Mouse (Mus musculus) midbrain, embryonic 11.5 days (tissue): ENCODE measurements around the gene Gm9774. TPM values are rescaled to one million over a fixed set of nuclear protein-coding genes. Genes with fewer than 3 reads are reported as not detected.

ENCODE experiments used
- ATAC-seq: fragments of 200-750 bp; cut with Nextera tagmentation; 2 replicates; pipeline ENCODE4 v1.8.0; 2017; ENCODE audit warnings: moderate TSS enrichment, moderate library complexity; ENCODE audit not compliant: low FRiP score
- DNase-seq: peaks from one replicate; pipeline ENCODE4 v3.0.0; 2015; ENCODE audit warnings: low spot score; ENCODE audit errors: missing footprints
- H3K27ac ChIP-seq: fragments of 300-500 bp; sonication (generic); 2 replicates; pipeline ENCODE4 v1.5.1; 2014; ENCODE audit warnings: low read depth, low read length
- H3K27me3 ChIP-seq: fragments of 300-500 bp; sonication (generic); 2 replicates; pipeline ENCODE4 v1.6.1; 2014; ENCODE audit warnings: mild to moderate bottlenecking, low read length, moderate library complexity, mixed read lengths; ENCODE audit not compliant: control insufficient read depth, insufficient read depth
- H3K36me3 ChIP-seq: fragments of 300-500 bp; sonication (generic); 2 replicates; pipeline ENCODE4 v1.6.1; 2014; ENCODE audit warnings: mild to moderate bottlenecking, low read length, moderate library complexity, mixed read lengths; ENCODE audit not compliant: control insufficient read depth, insufficient read depth
- H3K4me1 ChIP-seq: fragments of 300-500 bp; sonication (generic); 2 replicates; pipeline ENCODE4 v1.6.1; 2014; ENCODE audit warnings: low read length; ENCODE audit not compliant: control insufficient read depth, insufficient read depth
- H3K4me2 ChIP-seq: fragments of 300-500 bp; sonication (generic); 2 replicates; pipeline ENCODE4 v1.6.1; 2014; ENCODE audit warnings: mild to moderate bottlenecking, moderate library complexity
- H3K4me3 ChIP-seq: fragments of 300-500 bp; sonication (generic); 2 replicates; pipeline ENCODE4 v1.5.1; 2014; ENCODE audit warnings: low read depth, low read length
- H3K9ac ChIP-seq: fragments of 300-500 bp; sonication (generic); 2 replicates; pipeline ENCODE4 v1.6.1; 2014; ENCODE audit warnings: low read length
- H3K9me3 ChIP-seq: fragments of 300-500 bp; sonication (generic); 2 replicates; pipeline ENCODE4 v1.6.1; 2016; ENCODE audit warnings: low read length; ENCODE audit not compliant: control insufficient read depth
- WGBS: fragments of 180-500 bp; shearing (Covaris S2); extraction: QIAGEN DNeasy Blood & Tissue Kit; methylation state at CpG from one replicate; pipeline ENCODE4 v1.1.7; 2014; 5-methylcytosine and 5-hydroxymethylcytosine counted together
- polyA plus RNA-seq: library from polyadenylated mRNA; unstranded; fragments of >200 nt; fragmentation: Nextera tagmentation; extraction: Ambion mirVana; gene quantifications from 2 replicates; pipeline ENCODE4 v1.2.1, GENCODE M21; 2014

Gene Gm9774
- 6.5 and 6.8 TPM in 2 replicates for polyA plus RNA-seq

DNA sequence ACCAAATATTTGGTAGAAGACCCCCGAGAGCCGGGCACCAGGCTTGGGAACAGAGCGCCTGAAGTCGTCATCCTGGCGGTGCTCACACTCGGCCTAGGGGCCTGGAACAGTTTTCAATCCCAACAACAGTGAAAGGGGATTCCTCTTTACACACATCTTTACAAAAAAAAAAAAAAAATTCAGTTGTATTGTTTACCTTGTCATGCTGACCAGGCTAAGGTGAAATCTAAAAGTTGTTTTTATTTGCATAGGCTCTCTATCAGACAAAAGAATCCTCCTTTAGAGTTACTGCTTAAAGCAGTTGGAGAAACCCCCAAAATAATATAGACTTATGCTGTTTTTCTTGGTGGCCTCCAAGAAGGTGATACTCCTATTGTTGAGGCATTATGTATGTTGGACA is at the start of gene Gm9774:
Gene Gm9774 (minus strand): TSS at position 101 of the 400 bp plus-strand sequence.
- WGBS: 95% methylated on average over 6 of the region's 6 CpGs
- H3K4me1 ChIP-seq: no peaks in the 10 kb centered on the region
- no peaks in the 10 kb centered on the region for H3K27me3 ChIP-seq
- no peak within 1 kb of the TSS for H3K4me2 ChIP-seq
- ATAC-seq (no peak), DNase-seq (no peak)
- H3K27ac ChIP-seq: no peak within 1 kb of the TSS
- H3K4me3 ChIP-seq: no peak within 1 kb of the TSS
- no peaks in the 10 kb centered on the region for H3K36me3 ChIP-seq
- no peak within 1 kb of the TSS for H3K9ac ChIP-seq
- H3K9me3 ChIP-seq: no peaks in the 10 kb centered on the region

DNA sequence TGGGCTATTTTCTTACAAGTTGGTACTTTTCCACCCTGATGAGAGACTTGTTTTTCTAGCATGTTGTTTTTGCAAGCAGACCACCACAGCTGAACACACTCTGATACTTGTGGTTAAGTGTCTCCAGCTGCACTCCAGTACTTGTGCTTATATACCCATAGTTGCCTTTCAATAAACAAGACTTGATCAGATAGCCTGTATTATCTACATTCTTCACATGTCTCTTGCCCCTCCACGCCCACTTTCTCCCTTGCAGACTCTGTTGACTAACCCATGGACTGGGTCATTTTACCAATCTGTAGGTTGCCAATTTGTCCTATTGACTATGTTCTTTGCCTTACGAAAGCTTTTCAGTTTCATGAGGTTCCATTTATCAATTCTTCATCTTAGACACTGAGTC is 40.9 kb upstream of the Gm9774 start:
- no peak for ATAC-seq
- Histone ChIP-seq H3K4me3 (no peak overlapping the region), H3K27ac (no peak overlapping the region), H3K4me1 (no peaks in the 10 kb centered on the region), H3K27me3 (no peaks in the 10 kb centered on the region), H3K9ac (no peak overlapping the region), H3K9me3 (no peaks in the 10 kb centered on the region), H3K36me3 (no peaks in the 10 kb centered on the region), H3K4me2 (no peak overlapping the region)
- no peak for DNase-seq
- WGBS: 88% methylated on average over 2 of the region's 2 CpGs

DNA sequence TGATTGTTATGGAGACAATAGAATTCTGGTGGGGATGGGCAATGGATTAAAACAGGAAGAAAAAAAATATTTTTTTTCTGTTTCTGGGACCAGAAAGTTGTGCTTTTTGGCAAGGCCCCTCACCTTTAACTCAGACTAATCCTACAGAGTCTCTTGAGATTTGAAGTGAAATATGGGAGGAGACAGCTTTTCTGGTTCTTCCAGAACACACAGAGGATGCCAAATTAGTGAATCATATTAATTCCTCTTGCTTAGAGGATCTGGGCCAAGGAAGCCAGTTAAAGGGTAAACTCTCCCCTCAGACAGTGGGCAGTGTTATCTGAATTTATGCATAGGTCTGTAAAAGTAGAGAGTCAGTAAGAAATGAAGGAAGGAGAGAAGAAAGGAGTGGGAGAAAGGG is 38.2 kb upstream of the Gm9774 start:
- Histone ChIP-seq H3K4me3 (no peak overlapping the region), H3K4me1 (no peaks in the 10 kb centered on the region), H3K9ac (no peak overlapping the region), H3K36me3 (no peaks in the 10 kb centered on the region), H3K27me3 (no peaks in the 10 kb centered on the region), H3K27ac (no peak overlapping the region), H3K4me2 (no peak overlapping the region), H3K9me3 (no peaks in the 10 kb centered on the region)
- DNase-seq (no peak), ATAC-seq (no peak)

DNA sequence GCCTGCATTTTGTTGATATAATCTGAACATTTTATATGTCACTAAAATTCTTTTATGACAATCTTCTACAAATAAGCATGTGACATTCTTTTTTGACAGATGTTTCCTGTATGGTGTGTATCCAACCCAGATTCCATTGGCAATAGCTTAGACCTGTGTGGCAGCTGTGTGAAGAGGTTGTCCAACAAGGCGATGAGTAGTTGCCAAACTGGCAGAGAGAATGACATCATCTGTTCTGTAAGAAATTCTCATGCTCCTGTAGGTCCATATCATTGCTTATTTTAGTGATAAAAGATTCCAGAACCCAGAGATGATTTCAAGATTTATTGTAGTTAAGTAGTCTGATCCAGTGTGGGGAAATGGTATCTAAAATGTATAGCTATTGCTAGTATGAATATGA is 37.4 kb upstream of the Gm9774 start:
- H3K4me2 ChIP-seq: no peak overlapping the region
- ATAC-seq: no peak
- H3K9me3 ChIP-seq: no peaks in the 10 kb centered on the region
- no peak overlapping the region for H3K27ac ChIP-seq
- H3K9ac ChIP-seq: no peak overlapping the region
- no peaks in the 10 kb centered on the region for H3K27me3 ChIP-seq
- WGBS: 88% methylated on average over 1 of the region's 1 CpGs
- no peaks in the 10 kb centered on the region for H3K36me3 ChIP-seq
- no peak for DNase-seq
- no peak overlapping the region for H3K4me3 ChIP-seq
- H3K4me1 ChIP-seq: no peaks in the 10 kb centered on the region

DNA sequence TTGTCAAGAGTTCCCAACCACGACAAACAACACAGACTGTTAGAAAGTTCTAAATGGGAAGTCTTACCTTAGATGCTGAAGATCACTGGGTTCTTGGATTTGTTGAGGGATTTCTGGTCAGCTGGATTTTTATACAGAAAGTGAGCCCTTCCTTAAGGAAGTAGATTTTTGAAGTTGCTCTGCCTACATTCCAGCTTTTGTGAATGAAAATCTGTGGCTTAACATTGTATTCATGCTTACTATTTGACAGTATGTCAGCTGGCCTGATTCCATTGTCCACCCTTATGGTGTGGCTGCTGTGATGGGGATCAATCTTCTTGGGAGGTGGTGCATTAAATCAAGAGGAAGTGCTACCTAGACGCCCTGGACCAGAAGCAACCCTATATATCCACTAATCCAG is 29.4 kb upstream of the Gm9774 start, which contains the start of gene Sprr3:
Gene Sprr3 (minus strand): TSS at position 101 of the 400 bp plus-strand sequence.
- Histone ChIP-seq H3K27me3 (no peaks in the 10 kb centered on the region), H3K27ac (no peak within 1 kb of the TSS), H3K4me1 (no peaks in the 10 kb centered on the region), H3K9me3 (no peaks in the 10 kb centered on the region), H3K9ac (no peak within 1 kb of the TSS), H3K4me2 (no peak within 1 kb of the TSS), H3K36me3 (no peaks in the 10 kb centered on the region), H3K4me3 (no peak within 1 kb of the TSS)
- WGBS: 72% methylated on average over 2 of the region's 2 CpGs
- DNase-seq (no peak), ATAC-seq (no peak)

DNA sequence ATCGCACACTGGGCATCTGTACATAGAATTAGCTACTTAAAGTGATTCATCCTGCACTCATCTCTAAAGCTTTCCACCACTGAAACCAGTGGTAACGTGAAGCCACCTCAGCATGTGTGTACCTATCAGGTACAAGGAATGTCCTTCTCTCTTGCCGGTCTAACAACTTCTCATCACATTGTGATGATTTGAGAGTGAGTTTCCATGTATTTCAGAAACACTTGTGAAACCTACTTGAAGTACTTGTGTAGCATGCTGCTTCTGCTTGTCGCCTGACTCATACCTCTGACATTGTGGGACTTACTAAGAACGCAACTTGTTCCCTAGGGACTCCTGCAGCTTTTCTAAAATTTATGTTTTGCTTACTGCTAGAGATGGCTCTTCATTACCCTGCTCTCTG is 25.9 kb upstream of the Gm9774 start:
- WGBS: 87% methylated on average over 5 of the region's 5 CpGs
- H3K4me2 ChIP-seq: no peak overlapping the region
- no peaks in the 10 kb centered on the region for H3K4me1 ChIP-seq
- H3K9me3 ChIP-seq: no peaks in the 10 kb centered on the region
- no peaks in the 10 kb centered on the region for H3K36me3 ChIP-seq
- no peak for ATAC-seq
- no peak overlapping the region for H3K27ac ChIP-seq
- H3K9ac ChIP-seq: no peak overlapping the region
- no peak for DNase-seq
- no peak overlapping the region for H3K4me3 ChIP-seq
- no peaks in the 10 kb centered on the region for H3K27me3 ChIP-seq

DNA sequence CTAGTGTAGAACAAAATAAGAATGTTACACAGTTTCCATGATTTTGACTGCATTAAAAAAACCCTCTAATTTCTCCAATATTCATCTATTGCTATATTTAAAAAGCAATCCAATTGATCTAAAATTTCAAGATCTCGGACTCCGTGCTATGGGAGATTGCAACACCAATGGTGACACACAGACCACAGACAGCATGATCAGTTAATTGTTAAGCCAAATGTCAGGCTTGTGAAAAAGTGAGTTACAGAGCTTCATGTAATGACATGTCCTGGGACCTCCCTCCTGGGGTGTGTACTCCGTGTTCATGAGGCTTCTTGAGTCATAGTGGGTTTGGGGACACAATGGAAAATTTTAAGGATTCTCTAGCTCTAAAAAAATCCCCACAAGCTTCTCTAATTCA is 11.0 kb upstream of the Gm9774 start:
- Histone ChIP-seq H3K4me2 (no peak overlapping the region), H3K4me3 (no peak overlapping the region), H3K9me3 (no peaks in the 10 kb centered on the region), H3K27ac (no peak overlapping the region), H3K9ac (no peak overlapping the region), H3K4me1 (no peaks in the 10 kb centered on the region), H3K27me3 (no peaks in the 10 kb centered on the region), H3K36me3 (no peaks in the 10 kb centered on the region)
- WGBS: 90% methylated on average over 3 of the region's 3 CpGs
- no peak for ATAC-seq
- no peak for DNase-seq

DNA sequence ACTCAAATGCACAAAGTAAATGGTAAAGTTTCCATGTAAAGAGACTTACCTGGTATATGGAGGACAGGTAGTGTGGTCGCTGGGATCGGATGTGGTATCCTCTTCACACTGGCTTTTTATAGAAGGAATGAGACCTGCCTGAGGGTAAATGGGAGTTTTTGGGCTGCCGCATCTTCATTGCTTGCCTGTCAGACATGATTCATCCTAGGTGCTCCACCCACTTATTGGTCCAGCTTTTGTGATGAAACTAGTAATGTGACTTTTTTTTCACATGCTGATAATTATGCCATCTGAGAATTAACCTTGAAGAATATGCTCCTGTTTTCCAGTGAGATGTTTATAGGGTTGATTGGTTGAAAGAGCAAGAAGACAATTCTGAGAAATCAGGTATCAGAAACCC is 9.5 kb upstream of the Gm9774 start, which contains the start of gene Sprr1b:
Gene Sprr1b (minus strand): TSS at position 101 of the 400 bp plus-strand sequence.
- H3K27ac ChIP-seq: no peak within 1 kb of the TSS
- no peaks in the 10 kb centered on the region for H3K4me1 ChIP-seq
- WGBS: 96% methylated on average over 3 of the region's 3 CpGs
- no peaks in the 10 kb centered on the region for H3K27me3 ChIP-seq
- DNase-seq (no peak), ATAC-seq (no peak)
- no peak within 1 kb of the TSS for H3K9ac ChIP-seq
- no peak within 1 kb of the TSS for H3K4me2 ChIP-seq
- no peak within 1 kb of the TSS for H3K4me3 ChIP-seq
- H3K36me3 ChIP-seq: no peaks in the 10 kb centered on the region
- H3K9me3 ChIP-seq: no peaks in the 10 kb centered on the region

DNA sequence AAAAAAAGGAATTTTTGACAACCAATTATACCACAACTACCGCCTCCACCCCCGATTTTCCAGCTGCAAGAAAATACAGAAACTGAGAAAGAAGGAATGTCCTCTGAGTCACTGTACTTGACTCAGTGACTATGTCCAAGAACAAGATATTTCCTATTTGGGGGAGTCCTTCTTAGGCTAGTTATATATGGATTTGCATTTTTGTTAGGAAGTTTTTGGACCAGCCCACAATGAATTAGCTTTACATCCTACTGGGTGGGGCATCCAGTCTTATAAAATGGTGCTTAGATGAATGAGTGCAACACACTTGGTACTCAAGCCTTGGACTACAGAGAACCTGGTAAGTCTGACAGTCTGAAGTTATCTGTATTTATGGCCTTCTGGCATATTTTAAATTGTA is 3.1 kb upstream of the Gm9774 start, which contains the start of gene Sprr2k:
Gene Sprr2k (plus strand): TSS at position 301 of the 400 bp plus-strand sequence.
- Histone ChIP-seq H3K27ac (no peak within 1 kb of the TSS), H3K4me3 (no peak within 1 kb of the TSS), H3K9ac (no peak within 1 kb of the TSS), H3K4me2 (no peak within 1 kb of the TSS), H3K9me3 (no peaks in the 10 kb centered on the region), H3K36me3 (no peaks in the 10 kb centered on the region), H3K27me3 (no peaks in the 10 kb centered on the region), H3K4me1 (no peaks in the 10 kb centered on the region)
- no peak for DNase-seq
- 94% methylated on average over 2 of the region's 2 CpGs for WGBS
- no peak for ATAC-seq

DNA sequence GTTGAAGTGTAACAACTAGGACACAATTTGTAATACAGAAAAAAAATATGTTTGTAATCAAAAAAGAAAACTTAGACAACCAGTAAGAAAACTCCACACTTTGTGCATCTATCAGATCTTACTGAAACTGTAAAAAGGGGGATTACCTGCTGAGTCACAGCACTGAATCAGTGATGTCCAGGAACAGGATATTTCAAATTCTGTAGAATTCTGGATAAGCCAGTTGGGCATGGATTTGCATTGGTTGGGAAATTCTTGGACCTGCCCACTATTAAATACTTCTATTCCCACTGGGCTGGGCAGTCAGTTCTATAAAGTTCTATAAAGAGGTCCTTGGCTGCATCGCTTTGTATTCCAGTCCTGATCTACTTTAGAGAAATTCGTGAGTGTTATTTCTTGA is 11.4 kb downstream of the Gm9774 start, which contains the start of gene Sprr2j-ps:
Gene Sprr2j-ps (plus strand): TSS at position 301 of the 400 bp plus-strand sequence.
- no peaks in the 10 kb centered on the region for H3K36me3 ChIP-seq
- no peak within 1 kb of the TSS for H3K27ac ChIP-seq
- H3K4me2 ChIP-seq: no peak within 1 kb of the TSS
- ATAC-seq (no peak), DNase-seq (no peak)
- no peaks in the 10 kb centered on the region for H3K27me3 ChIP-seq
- H3K4me1 ChIP-seq: no peaks in the 10 kb centered on the region
- WGBS: 89% methylated on average over 2 of the region's 2 CpGs
- no peaks in the 10 kb centered on the region for H3K9me3 ChIP-seq
- no peak within 1 kb of the TSS for H3K4me3 ChIP-seq
- no peak within 1 kb of the TSS for H3K9ac ChIP-seq
